Mouse (Mus musculus) bone marrow macrophage, adult 2 months (primary cell): ENCODE measurements around the gene Rab21.

Experiments used
- CTCF ChIP-seq: IDR thresholded peaks from 2 replicates; pipeline ENCODE4 v1.5.1; 2012; ENCODE audit warnings: low read depth, mild to moderate bottlenecking, low read length, moderate library complexity
- POLR2A ChIP-seq: IDR thresholded peaks from 2 replicates; pipeline ENCODE4 v1.6.1; 2012; ENCODE audit warnings: mild to moderate bottlenecking, low read depth, low read length, borderline replicate concordance

DNA sequence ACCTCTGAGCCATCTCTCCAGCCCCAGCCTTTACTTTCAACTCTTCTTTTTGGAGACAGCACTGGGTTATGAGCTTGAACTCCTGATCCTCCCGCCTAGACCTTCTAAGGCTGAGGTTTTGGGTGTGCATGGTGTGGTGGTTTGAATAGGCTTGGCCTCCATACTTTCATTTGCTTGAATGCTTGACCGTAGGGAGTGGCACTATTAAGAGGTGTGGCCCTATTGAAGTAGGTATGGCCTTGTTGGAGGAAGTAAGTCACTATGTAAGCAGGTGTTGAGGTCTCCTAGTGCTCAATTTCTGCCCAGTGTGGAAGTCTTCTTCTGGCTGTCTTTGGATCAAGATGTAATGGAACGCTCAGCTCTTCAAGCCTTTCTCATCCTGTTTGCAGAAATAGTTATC is 54.0 kb downstream of the Rab21 start:
- TF ChIP-seq CTCF (no peak), POLR2A (no peak)
